Mouse (Mus musculus): Measurements from ENCODE around the gene Otud5. TPM values are rescaled to one million over a fixed set of nuclear protein-coding genes. Genes with fewer than 3 reads are reported as not detected.
A peak's percentile ranks its signal among the peaks of the same experiment; 100 is the strongest.
"Not testable (repeated sequence)": the region's sequence is repeated elsewhere in the genome, so short reads cannot be mapped to it uniquely, and the experiment has no call there.

Gene Otud5
- total and polyA plus RNA-seq, 2 experiments from 2014 or later = 37.0 to 61.2 TPM

DNA sequence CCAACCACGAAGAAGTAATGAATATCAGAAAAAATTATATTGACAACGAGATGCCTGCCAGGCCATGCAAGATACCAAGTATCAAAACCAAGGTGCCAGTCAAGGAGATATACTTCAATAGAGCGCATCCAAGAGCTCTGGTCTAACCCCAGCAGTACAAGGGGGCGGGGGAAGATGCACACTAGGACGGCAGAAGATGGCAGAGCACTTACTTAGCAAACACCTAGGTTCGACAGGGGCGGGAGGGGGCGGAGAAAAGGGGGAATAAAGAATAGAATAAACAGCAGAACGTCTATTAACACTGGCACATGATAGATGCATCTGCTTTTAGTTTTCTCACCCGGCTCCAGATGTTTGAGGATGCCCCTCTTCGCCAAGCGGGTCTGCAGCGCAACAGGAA is 57.0 kb downstream of the Otud5 start:
- 26% methylated on average over 13 of the region's 13 CpGs for WGBS
- H3K4me1 ChIP-seq (ENCODE audit: insufficient read depth, low read length) = no peaks in the 10 kb centered on the region

DNA sequence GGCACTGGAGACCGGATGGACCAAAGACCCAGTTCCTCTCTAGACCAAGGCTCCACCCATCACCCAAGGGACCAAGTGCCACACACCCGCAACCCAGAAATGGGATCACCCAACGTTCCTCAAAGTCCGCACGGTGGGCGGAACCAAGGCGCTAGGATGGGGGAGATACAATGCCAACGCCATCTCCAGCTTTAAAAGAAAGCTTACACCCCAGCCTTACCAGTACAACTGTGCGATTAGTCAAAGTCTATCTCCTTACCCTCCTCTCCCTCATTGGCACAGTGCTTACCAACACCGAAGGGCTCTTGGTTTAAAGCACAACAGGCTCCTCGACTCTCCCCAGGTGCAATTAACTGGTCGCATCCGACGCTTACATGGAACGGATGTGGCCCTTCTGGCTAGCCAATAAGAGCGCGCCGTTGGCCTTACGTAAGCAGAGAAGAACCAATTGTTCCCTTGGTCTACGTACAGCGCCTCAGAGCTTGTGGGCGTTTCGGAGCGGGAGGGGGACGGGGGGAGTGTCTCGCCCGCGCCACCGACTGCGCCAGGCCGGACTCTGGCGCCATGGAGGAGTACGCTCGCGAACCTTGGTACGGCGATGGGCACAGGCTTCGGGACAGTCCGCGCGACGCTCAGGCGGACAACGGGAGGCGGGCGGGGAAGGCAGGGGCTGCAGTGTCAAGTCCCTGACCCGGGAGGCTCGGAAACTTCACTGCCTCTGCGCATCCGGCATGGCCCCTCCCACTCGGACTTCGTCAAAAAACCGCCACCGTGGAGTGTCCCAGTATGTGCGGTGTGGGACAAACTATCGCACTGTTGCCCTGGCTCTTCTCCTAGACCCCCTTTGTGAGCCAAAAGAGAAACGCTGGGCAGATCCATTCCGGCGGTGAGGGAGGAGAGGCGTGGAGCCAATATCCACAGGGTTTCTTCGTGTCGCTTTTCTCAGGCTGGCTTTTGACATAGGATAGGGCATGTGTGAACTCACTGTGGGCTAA is 58.0 kb downstream of the Otud5 start, which contains the start of the genes Pqbp1 and Timm17b:
TSS of gene Pqbp1 (minus strand) at position 390 of the 995 bp plus-strand sequence.
TSS of gene Timm17b (plus strand) at position 478 of the 995 bp plus-strand sequence.
- Histone ChIP-seq H3K9ac (replicated peaks; ENCODE audit: low read length, poor library complexity, severe bottlenecking) (peak within 1 kb of the TSS; percentile 57), H3K27ac (ENCODE audit: low read depth, low read length) (peak within 1 kb of the TSS; percentile 83), H3K27me3 (ENCODE audit: insufficient read depth, low read length) (no peaks in the 10 kb centered on the region), H3K4me3 (ENCODE audit: low read depth, low read length) (peak within 1 kb of the TSS; percentile 51), H3K9me3 (ENCODE audit: low read length) (no peaks in the 10 kb centered on the region), H3K4me1 (ENCODE audit: insufficient read depth, low read length) (no peaks in the 10 kb centered on the region), H3K36me3 (ENCODE audit: insufficient read depth, low read length) (peaks cover 4% of the 10 kb centered on the region; the same call in 1 of the 2 replicates), H3K4me2 (ENCODE audit: low read depth, low read length, poor library complexity, severe bottlenecking) (peak within 1 kb of the TSS; percentile 50)
- ATAC-seq (ENCODE audit: low FRiP score) = peak; percentile 98
- peak; percentile 97 for DNase-seq (ENCODE audit: low spot score)
- 19% methylated on average over 60 of the region's 62 CpGs for WGBS
- no peak for TF ChIP-seq CTCF (IDR thresholded peaks at IDR 0.05)

More for the DNA sequence above, 57.0 kb downstream of the Otud5 start:
- Histone ChIP-seq H3K4me3 (ENCODE audit: low read depth, low read length) (peak overlapping the region; percentile 51), H3K27me3 (ENCODE audit: insufficient read depth, low read length) (no peaks in the 10 kb centered on the region), H3K36me3 (ENCODE audit: insufficient read depth, low read length) (peaks cover 4% of the 10 kb centered on the region; the same call in 1 of the 2 replicates), H3K9ac (replicated peaks; ENCODE audit: low read length, poor library complexity, severe bottlenecking) (peak overlapping the region; percentile 57), H3K9me3 (ENCODE audit: low read length) (no peaks in the 10 kb centered on the region), H3K27ac (ENCODE audit: low read depth, low read length) (peak overlapping the region; percentile 83), H3K4me2 (ENCODE audit: low read depth, low read length, poor library complexity, severe bottlenecking) (peak overlapping the region; percentile 50)
- no peak for TF ChIP-seq CTCF (IDR thresholded peaks at IDR 0.05)
- no peak for DNase-seq (ENCODE audit: low spot score)
- no peak for ATAC-seq (ENCODE audit: low FRiP score)

DNA sequence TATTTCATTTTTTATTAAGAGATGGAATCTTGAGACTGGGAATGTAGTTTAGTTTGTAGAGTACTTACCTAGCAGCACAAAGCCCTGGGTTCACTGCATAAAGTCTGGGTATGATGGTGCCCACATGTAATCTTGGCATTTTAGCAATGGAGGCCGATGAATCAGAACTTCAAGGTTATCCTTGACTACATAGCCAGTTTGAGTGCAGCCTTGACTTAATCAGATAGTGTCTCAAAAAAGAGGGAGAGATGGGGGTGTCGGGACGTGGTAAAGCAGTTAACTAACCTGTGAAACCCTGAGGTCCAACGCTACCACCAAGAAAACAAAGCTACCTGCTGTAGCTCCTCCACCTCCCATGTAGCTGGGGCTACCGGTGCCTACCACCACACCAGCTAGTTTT is 63.3 kb downstream of the Otud5 start:
- H3K9me3 ChIP-seq (ENCODE audit: low read length) = no peaks in the 10 kb centered on the region
- no peaks in the 10 kb centered on the region for H3K27me3 ChIP-seq (ENCODE audit: insufficient read depth, low read length)
- H3K36me3 ChIP-seq (ENCODE audit: insufficient read depth, low read length) = no peaks in the 10 kb centered on the region
- H3K9ac ChIP-seq (replicated peaks; ENCODE audit: low read length, poor library complexity, severe bottlenecking) = no peak overlapping the region
- no peaks in the 10 kb centered on the region for H3K4me1 ChIP-seq (ENCODE audit: insufficient read depth, low read length)
- no peak overlapping the region for H3K4me3 ChIP-seq (ENCODE audit: low read depth, low read length)
- TF ChIP-seq CTCF (IDR thresholded peaks at IDR 0.05) = no peak
- H3K27ac ChIP-seq (ENCODE audit: low read depth, low read length) = no peak overlapping the region
- ATAC-seq (ENCODE audit: low FRiP score) (no peak), DNase-seq (ENCODE audit: low spot score) (no peak)
- 90% methylated on average over 5 of the region's 5 CpGs for WGBS
- H3K4me2 ChIP-seq (ENCODE audit: low read depth, low read length, poor library complexity, severe bottlenecking) = no peak overlapping the region

DNA sequence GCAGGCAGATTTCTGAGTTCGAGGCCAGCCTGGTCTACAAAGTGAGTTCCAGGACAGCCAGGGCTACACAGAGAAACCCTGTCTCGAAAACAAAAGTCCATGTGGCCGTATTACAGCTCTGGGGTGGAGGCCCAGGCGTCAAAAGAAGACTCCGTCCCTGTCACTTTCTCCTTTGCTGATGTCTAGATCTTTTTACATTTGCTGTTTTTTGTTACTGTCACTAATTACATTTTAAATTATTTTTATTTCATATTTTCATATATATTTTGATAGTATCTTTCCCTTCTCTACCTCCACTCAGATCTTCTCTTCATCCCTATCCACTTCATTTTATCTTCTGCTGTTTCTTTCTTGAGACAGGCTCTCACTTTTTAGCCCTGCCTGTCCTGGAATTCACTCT is 66.6 kb downstream of the Otud5 start, which contains the start of gene Gm10491:
TSS of gene Gm10491 (minus strand) at position 101 of the 400 bp plus-strand sequence.
- Histone ChIP-seq H3K4me2 (ENCODE audit: low read depth, low read length, poor library complexity, severe bottlenecking) (no peak within 1 kb of the TSS), H3K27ac (ENCODE audit: low read depth, low read length) (no peak within 1 kb of the TSS), H3K27me3 (ENCODE audit: insufficient read depth, low read length) (no peaks in the 10 kb centered on the region), H3K4me3 (ENCODE audit: low read depth, low read length) (no peak within 1 kb of the TSS), H3K9ac (replicated peaks; ENCODE audit: low read length, poor library complexity, severe bottlenecking) (no peak within 1 kb of the TSS), H3K9me3 (ENCODE audit: low read length) (no peaks in the 10 kb centered on the region), H3K36me3 (ENCODE audit: insufficient read depth, low read length) (no peaks in the 10 kb centered on the region), H3K4me1 (ENCODE audit: insufficient read depth, low read length) (no peaks in the 10 kb centered on the region)
- no peak for TF ChIP-seq CTCF (IDR thresholded peaks at IDR 0.05)
- ATAC-seq (ENCODE audit: low FRiP score) = no peak
- DNase-seq (ENCODE audit: low spot score) = no peak
- WGBS = 91% methylated on average over 5 of the region's 5 CpGs

DNA sequence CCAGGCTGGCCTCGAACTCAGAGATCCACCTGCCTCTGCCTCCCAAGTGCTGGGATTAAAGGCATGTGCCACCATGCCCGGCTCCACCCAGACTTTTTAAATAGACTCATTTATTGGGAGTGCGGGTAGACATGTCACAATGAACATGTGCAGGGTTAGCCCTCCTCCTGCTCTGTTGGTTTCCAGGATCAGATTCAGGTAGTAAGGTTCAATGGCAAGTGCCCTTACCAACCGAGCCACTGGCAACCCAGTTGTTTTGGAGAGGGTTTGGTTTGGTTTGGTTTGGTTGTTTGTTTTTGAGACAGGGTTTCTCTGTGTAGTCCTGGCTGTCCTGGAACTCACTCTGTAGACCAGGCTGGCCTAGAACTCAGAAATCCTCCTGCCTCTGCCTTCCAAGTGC is 68.1 kb downstream of the Otud5 start, which contains the start of gene Gm10490:
TSS of gene Gm10490 (plus strand) at position 301 of the 400 bp plus-strand sequence.
- 94% methylated on average over 4 of the region's 4 CpGs for WGBS
- H3K27me3 ChIP-seq (ENCODE audit: insufficient read depth, low read length); H3K9ac ChIP-seq (replicated peaks; ENCODE audit: low read length, poor library complexity, severe bottlenecking); ATAC-seq (ENCODE audit: low FRiP score); DNase-seq (ENCODE audit: low spot score); H3K4me1 ChIP-seq (ENCODE audit: insufficient read depth, low read length); H3K36me3 ChIP-seq (ENCODE audit: insufficient read depth, low read length); H3K4me3 ChIP-seq (ENCODE audit: low read depth, low read length); H3K9me3 ChIP-seq (ENCODE audit: low read length); H3K4me2 ChIP-seq (ENCODE audit: low read depth, low read length, poor library complexity, severe bottlenecking); H3K27ac ChIP-seq (ENCODE audit: low read depth, low read length): not testable (repeated sequence)

DNA sequence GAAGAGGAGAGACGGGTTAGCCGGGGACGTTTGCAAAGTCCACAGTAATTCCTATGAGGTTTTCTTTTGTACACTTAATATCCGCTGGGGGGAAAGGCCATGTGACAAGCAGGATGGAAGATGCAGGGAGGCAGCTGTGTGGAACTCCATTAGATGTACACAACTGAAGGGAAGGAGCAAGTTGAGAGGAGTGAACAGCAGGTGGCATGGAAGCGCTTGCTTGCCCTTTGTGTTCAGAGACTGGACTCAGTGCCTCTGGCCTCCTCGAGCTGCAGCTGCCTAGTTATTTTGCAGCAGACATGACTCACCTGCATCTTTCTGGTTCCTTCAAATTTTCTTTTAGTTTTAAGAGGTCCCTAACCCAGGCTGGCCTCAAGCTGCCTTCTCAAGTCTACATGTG is 69.3 kb downstream of the Otud5 start:
- WGBS = 46% methylated on average over 6 of the region's 6 CpGs

More for the DNA sequence above, 69.3 kb downstream of the Otud5 start:
- Histone ChIP-seq H3K4me2 (ENCODE audit: low read depth, low read length, poor library complexity, severe bottlenecking) (no peak overlapping the region), H3K36me3 (ENCODE audit: insufficient read depth, low read length) (no peaks in the 10 kb centered on the region), H3K9ac (replicated peaks; ENCODE audit: low read length, poor library complexity, severe bottlenecking) (no peak overlapping the region), H3K4me3 (ENCODE audit: low read depth, low read length) (no peak overlapping the region), H3K27ac (ENCODE audit: low read depth, low read length) (no peak overlapping the region), H3K27me3 (ENCODE audit: insufficient read depth, low read length) (no peaks in the 10 kb centered on the region), H3K9me3 (ENCODE audit: low read length) (no peaks in the 10 kb centered on the region), H3K4me1 (ENCODE audit: insufficient read depth, low read length) (no peaks in the 10 kb centered on the region)
- DNase-seq (ENCODE audit: low spot score) (peak; percentile 28), ATAC-seq (ENCODE audit: low FRiP score) (no peak)
- TF ChIP-seq CTCF (IDR thresholded peaks at IDR 0.05) = peak; percentile 43
